Mouse (Mus musculus) neural tube, embryonic 11.5 days (tissue): ENCODE measurements around the gene Rimbp3. TPM values are rescaled to one million over a fixed set of nuclear protein-coding genes. Genes with fewer than 3 reads are reported as not detected.
A peak's percentile ranks its signal among the peaks of the same experiment; 100 is the strongest.
"Not testable (repeated sequence)": the region's sequence is repeated elsewhere in the genome, so short reads cannot be mapped to it uniquely, and the experiment has no call there.

ENCODE experiments used
- ATAC-seq: fragments of 200-750 bp; cut with Nextera tagmentation; 2 replicates; pipeline ENCODE4 v1.8.0; 2017; ENCODE audit warnings: moderate number of reproducible peaks, mild to moderate bottlenecking, moderate TSS enrichment, moderate library complexity; ENCODE audit not compliant: insufficient read depth, low FRiP score, low TSS enrichment
- DNase-seq: peaks from one replicate; pipeline ENCODE4 v3.0.0-alpha.2; 2015; ENCODE audit warnings: low spot score
- H3K27ac ChIP-seq: fragments of 300-500 bp; sonication (generic); 2 replicates; pipeline ENCODE4 v1.5.1; 2014; ENCODE audit warnings: low read depth, mild to moderate bottlenecking, low read length
- H3K27me3 ChIP-seq: fragments of 300-500 bp; sonication (generic); 2 replicates; pipeline ENCODE4 v1.6.1; 2014; ENCODE audit warnings: mild to moderate bottlenecking, low read length, mixed read lengths; ENCODE audit not compliant: control insufficient read depth, insufficient read depth
- H3K36me3 ChIP-seq: fragments of 300-500 bp; sonication (generic); 2 replicates; pipeline ENCODE4 v1.6.1; 2014; ENCODE audit warnings: mild to moderate bottlenecking, low read length, moderate library complexity, mixed read lengths; ENCODE audit not compliant: control insufficient read depth, insufficient read depth
- H3K4me1 ChIP-seq: fragments of 300-500 bp; sonication (generic); 2 replicates; pipeline ENCODE4 v1.6.1; 2014; ENCODE audit warnings: low read length, mixed read lengths; ENCODE audit not compliant: control insufficient read depth, insufficient read depth
- H3K4me2 ChIP-seq: fragments of 300-500 bp; sonication (generic); 2 replicates; pipeline ENCODE4 v1.6.1; 2014; ENCODE audit warnings: low read depth, mild to moderate bottlenecking, moderate library complexity
- H3K4me3 ChIP-seq: fragments of 300-500 bp; sonication (generic); 2 replicates; pipeline ENCODE4 v1.5.1; 2014; ENCODE audit warnings: low read depth, low read length
- H3K9ac ChIP-seq: fragments of 300-500 bp; sonication (generic); 2 replicates; pipeline ENCODE4 v1.6.1; 2014; ENCODE audit warnings: mild to moderate bottlenecking, low read length
- H3K9me3 ChIP-seq: fragments of 300-500 bp; sonication (generic); 2 replicates; pipeline ENCODE4 v1.6.1; 2016; ENCODE audit warnings: low read length; ENCODE audit not compliant: control insufficient read depth
- WGBS: fragments of 180-500 bp; shearing (Covaris S2); extraction: QIAGEN DNeasy Blood & Tissue Kit; methylation state at CpG from one replicate; pipeline ENCODE4 v1.1.7; 2014; 5-methylcytosine and 5-hydroxymethylcytosine counted together
- polyA plus RNA-seq: library from polyadenylated mRNA; unstranded; fragments of >200 nt; fragmentation: Nextera tagmentation; extraction: Ambion mirVana; gene quantifications from 2 replicates; pipeline ENCODE4 v1.2.1, GENCODE M21; 2014

Gene Rimbp3
- 1.1 TPM in 2 replicates for polyA plus RNA-seq

DNA sequence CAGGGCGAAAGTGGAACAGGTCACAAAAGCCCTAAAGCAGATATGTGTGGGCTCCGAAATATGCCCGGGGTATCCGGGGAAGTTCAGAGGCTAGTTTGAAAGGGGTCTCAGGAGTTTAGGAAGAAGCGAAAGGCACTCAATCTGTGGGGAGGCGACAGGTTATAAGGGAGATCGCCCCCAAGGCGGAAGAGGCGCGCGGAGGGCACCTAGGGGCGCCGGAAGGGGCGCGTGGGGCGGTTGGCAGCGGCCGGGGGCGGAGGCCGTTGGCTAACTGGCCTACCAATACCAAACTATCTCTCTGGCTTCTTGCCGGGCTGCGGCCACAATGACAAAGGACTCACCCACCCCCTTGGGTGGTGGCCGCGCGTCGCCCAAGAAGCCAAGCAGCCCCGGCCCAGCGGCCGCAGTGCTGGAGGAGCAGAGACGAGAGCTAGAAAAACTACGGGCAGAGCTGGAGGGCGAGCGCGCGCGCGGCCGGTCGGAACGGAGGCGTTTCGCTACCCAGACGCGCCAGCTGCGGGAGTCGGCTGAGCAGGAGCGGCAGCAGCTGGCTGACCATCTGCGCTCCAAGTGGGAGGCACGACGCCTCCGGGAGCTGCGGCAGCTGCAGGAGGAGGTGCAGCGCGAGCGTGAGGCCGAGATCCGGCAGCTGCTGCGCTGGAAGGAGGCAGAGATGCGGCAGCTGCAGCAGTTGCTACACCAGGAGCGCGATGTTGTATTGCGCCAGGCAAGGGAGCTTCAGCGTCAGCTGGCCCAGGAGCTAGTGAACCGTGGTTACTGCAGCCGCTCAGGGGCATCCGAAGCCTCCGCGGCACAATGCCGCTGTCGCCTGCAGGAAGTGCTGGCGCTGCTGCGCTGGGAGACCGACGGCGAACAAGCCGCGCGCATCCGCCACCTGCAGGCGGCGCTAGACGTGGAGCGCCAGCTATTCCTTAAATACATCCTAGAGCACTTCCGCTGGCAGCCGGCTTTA is at the start of gene Rimbp3:
Gene Rimbp3, plus strand, starts transcription at position 215 of the 973 bp plus-strand sequence.
- DNase-seq (peak; percentile 96), ATAC-seq (peak; percentile 86)
- Histone ChIP-seq H3K4me1 (peaks cover 10% of the 10 kb centered on the region), H3K27ac (peak within 1 kb of the TSS; percentile 78), H3K4me2 (peak within 1 kb of the TSS; percentile 98), H3K9ac (peak within 1 kb of the TSS; percentile 80), H3K27me3 (peaks cover 3% of the 10 kb centered on the region; the same call in 1 of the 2 replicates), H3K9me3 (no peaks in the 10 kb centered on the region), H3K36me3 (no peaks in the 10 kb centered on the region), H3K4me3 (peak within 1 kb of the TSS; percentile 59)
- WGBS: under 1% methylated on average over 85 of the region's 85 CpGs

DNA sequence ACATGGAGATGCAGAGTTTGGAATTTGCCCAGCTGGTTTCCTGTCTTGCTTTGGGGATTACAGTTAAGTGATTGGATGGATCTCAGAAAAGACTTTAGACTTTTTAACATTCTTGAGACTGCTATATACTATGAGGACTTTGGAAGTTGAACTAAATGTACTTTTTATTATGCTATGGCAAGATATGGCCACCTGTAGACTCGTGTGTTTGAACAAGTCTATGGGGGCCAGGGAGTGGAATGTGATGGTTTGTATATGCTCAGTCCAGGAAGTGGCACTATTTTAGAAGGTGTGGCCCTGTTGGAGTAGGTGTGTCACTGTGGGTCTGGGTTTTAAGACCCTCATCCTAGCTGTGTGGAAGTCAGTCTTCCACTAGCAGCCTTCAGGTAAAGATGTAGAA is 42.9 kb upstream of the Rimbp3 start:
- not testable (repeated sequence) for H3K9ac ChIP-seq, H3K4me3 ChIP-seq, H3K27ac ChIP-seq, H3K4me1 ChIP-seq, DNase-seq, H3K36me3 ChIP-seq, H3K9me3 ChIP-seq, ATAC-seq, H3K27me3 ChIP-seq, H3K4me2 ChIP-seq
- WGBS: 91% methylated on average over 1 of the region's 1 CpGs

DNA sequence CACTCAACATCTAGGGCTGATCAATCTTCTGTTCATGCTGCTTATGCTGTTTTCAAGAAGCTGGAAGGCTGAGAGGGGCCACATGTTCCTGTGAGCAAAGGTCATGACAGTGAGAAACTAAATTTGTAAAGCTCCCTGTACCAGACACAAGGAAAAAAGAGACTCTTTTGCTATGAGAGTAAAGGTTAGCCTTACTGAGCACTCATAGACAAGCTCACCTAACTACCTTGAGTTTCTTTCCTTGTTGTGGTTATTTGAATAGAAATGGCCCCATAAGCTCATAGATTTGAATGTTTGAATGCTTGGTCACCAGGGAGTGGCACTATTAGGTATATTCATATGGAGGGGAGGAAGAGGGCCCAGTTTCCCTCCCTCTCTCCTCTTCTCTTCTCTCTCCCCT is 41.2 kb upstream of the Rimbp3 start:
- ATAC-seq: no peak
- Histone ChIP-seq H3K9ac (no peak overlapping the region), H3K27ac (no peak overlapping the region), H3K27me3 (no peaks in the 10 kb centered on the region), H3K9me3 (no peaks in the 10 kb centered on the region), H3K4me1 (no peaks in the 10 kb centered on the region), H3K4me2 (no peak overlapping the region), H3K36me3 (peaks cover 5% of the 10 kb centered on the region; the same call in 1 of the 2 replicates), H3K4me3 (no peak overlapping the region)
- no peak for DNase-seq

DNA sequence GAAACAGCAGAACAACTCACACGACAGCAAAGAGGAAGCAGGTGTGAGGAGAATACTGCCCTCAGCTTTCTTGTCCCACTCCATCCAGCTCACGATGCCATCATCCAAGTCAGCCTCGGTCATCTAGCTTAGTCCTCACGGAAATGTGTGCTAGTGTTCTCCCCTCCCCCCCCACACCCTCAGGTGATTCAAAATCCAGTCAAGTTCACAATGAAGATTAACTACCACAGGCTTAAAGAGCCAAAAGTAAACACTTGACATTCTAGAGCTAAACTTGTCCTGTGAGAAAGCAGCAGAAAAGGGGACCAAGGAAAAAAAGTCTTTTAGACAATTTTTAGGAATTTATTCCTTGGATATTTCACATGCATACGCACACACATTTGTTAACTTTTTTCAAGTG is 40.4 kb upstream of the Rimbp3 start:
- Histone ChIP-seq H3K27ac (no peak overlapping the region), H3K27me3 (no peaks in the 10 kb centered on the region), H3K4me3 (no peak overlapping the region), H3K36me3 (peaks cover 5% of the 10 kb centered on the region; the same call in 1 of the 2 replicates), H3K4me1 (no peaks in the 10 kb centered on the region), H3K4me2 (no peak overlapping the region), H3K9me3 (no peaks in the 10 kb centered on the region), H3K9ac (no peak overlapping the region)
- whole genome bisulfite sequencing: 93% methylated on average over 5 of the region's 5 CpGs
- DNase-seq: no peak
- no peak for ATAC-seq

DNA sequence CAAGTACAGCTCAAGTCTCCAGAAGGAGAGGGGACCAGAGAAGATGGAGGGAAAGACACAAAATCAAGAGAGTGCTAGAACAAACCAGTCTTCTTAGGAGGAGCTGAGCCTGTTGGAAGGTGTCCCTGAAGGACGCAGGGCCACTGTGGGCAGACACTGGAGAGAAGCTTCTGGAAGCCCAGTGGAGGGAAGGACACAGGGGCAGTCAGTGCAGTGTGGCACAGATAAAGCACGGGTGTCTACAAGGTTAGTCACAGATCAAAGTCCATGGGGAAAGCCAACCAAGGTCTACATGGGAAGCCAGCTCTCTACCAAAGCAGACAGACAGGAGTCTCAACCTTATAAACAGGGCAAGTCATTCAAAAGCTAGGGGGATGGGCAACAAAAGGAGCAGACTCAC is 32.6 kb upstream of the Rimbp3 start:
- no peak overlapping the region for H3K4me2 ChIP-seq
- H3K27ac ChIP-seq: no peak overlapping the region
- H3K27me3 ChIP-seq: no peaks in the 10 kb centered on the region
- no peaks in the 10 kb centered on the region for H3K4me1 ChIP-seq
- no peaks in the 10 kb centered on the region for H3K36me3 ChIP-seq
- 93% methylated on average over 2 of the region's 2 CpGs for WGBS
- ATAC-seq: no peak
- H3K4me3 ChIP-seq: no peak overlapping the region
- no peaks in the 10 kb centered on the region for H3K9me3 ChIP-seq
- H3K9ac ChIP-seq: no peak overlapping the region
- DNase-seq: no peak

DNA sequence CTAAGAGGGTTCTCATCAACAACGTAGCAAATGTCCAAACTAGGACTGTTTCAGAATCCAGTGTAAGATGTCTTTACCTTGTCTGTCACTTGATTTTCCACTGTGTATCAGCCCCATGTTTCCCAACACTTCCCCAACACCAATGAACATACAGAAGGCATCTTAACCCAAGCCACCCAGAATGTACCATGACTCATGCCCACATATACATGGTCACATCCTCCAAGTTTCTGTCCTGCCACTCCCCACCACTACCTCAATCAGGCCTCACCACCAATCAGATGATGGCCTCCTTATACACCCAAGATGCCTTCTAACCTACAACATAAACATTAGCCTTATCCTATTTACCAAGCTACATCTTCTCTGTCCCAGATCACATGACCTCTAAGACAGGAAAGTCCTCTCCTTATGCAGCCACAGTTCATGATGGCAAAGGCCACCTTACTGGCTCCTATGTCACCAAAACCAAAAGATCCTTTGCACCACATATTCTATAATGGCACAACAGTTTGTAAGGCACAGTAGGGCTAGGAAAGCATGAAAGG is 30.7 kb upstream of the Rimbp3 start:
- WGBS: 100% methylated on average over 1 of the region's 1 CpGs
- Histone ChIP-seq H3K36me3 (no peaks in the 10 kb centered on the region; the same call in 1 of the 2 replicates), H3K4me1 (no peaks in the 10 kb centered on the region), H3K9me3 (no peaks in the 10 kb centered on the region), H3K9ac (no peak overlapping the region), H3K4me2 (no peak overlapping the region), H3K27ac (no peak overlapping the region), H3K27me3 (no peaks in the 10 kb centered on the region), H3K4me3 (no peak overlapping the region)
- no peak for DNase-seq
- no peak for ATAC-seq

DNA sequence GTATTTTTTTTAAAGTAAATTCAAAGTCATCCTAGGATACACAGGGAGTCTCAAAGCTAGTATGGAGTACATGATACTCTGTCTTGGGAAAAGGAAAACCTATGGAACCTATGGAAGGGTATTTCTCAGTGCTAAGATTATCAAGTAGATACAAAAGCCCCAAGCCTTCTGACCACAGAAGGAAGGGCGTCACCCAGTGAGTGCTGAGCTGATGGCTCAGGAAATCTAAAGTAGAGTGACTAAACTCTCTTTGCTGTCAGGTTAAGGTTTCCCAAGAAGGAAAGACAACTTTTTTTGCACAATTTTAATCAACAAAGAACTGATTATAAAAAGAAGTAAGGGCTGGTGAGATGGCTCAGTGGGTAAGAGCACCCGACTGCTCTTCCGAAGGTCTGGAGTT is 28.7 kb upstream of the Rimbp3 start:
- ATAC-seq (no peak), DNase-seq (no peak)
- no peaks in the 10 kb centered on the region for H3K27me3 ChIP-seq
- H3K4me3 ChIP-seq: no peak overlapping the region
- H3K9ac ChIP-seq: no peak overlapping the region
- 98% methylated on average over 3 of the region's 3 CpGs for WGBS
- H3K36me3 ChIP-seq: no peaks in the 10 kb centered on the region; the same call in 1 of the 2 replicates
- H3K9me3 ChIP-seq: no peaks in the 10 kb centered on the region
- no peak overlapping the region for H3K27ac ChIP-seq
- H3K4me1 ChIP-seq: no peaks in the 10 kb centered on the region
- H3K4me2 ChIP-seq: no peak overlapping the region

DNA sequence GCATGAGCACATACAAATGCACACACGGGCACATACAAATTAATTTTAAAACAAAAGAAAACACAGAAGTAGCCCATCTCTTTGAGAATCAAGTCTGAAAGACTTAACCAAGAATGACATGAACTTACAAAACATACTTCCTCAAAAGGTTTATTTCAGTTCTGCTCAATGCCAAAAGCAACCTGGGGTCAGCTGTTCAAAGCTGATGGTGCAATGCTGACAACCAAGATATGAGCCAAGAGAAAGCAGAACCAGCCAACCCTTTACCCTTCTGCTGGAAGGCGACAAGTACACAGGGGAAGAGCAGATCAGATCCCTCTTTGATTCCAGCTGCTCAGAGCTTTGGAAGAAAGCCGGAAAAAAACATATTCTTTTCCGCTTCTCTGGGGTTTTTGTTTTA is 27.0 kb upstream of the Rimbp3 start:
- 93% methylated on average over 4 of the region's 4 CpGs for WGBS
- Histone ChIP-seq H3K9ac (no peak overlapping the region), H3K27me3 (no peaks in the 10 kb centered on the region), H3K4me3 (no peak overlapping the region), H3K4me2 (no peak overlapping the region), H3K4me1 (no peaks in the 10 kb centered on the region), H3K27ac (no peak overlapping the region), H3K9me3 (no peaks in the 10 kb centered on the region), H3K36me3 (peaks cover 2% of the 10 kb centered on the region)
- DNase-seq (no peak), ATAC-seq (no peak)

DNA sequence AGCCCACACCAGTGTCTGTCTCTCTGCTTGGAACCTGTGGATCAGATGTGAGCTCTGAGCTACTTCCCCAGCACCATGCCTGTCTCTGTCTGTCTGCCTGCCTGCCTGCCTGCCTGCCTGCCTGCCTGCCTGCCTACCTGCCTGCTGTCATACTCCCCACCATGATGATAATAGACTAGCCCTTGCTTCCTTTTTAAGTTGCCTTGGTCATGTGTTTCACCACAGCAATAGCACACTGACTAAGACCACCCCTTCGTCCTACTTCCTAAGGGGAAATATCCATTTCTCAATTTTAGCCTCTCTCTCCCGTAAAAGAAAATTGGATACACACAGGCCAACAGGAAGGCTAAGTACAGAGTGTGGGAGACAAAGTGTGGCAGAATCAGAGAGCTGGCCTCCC is 26.3 kb upstream of the Rimbp3 start:
- Histone ChIP-seq H3K27me3 (no peaks in the 10 kb centered on the region), H3K4me1 (no peaks in the 10 kb centered on the region), H3K4me2 (no peak overlapping the region), H3K9me3 (no peaks in the 10 kb centered on the region), H3K4me3 (no peak overlapping the region), H3K36me3 (peaks cover 2% of the 10 kb centered on the region), H3K9ac (no peak overlapping the region), H3K27ac (no peak overlapping the region)
- no peak for DNase-seq
- no peak for ATAC-seq
- WGBS: 93% methylated on average over 2 of the region's 2 CpGs
